Mouse (Mus musculus): ENCODE measurements around the gene Tcf7l2.

- TF ChIP-seq EP300 (IDR thresholded peaks at IDR 0.05; ENCODE audit: low read length) (no peak), KAT2A (IDR thresholded peaks at IDR 0.05; ENCODE audit: insufficient replicate concordance, low read length) (no peak), RCOR1 (conservative IDR thresholded peaks at IDR 0.05; ENCODE audit: low read depth, low read length) (no peak), USF1 (IDR thresholded peaks at IDR 0.05; ENCODE audit: low read depth, low read length) (no peak)
Observed at GRCm38 (mm10) chr19:55736016-55736415, 5.6 kb upstream of the Tcf7l2 start.

Measured in CH12.LX (cell line).